Mouse (Mus musculus) kidney, postnatal 0 days (tissue): ENCODE measurements at regions not wholly inside any gene's neighbourhood (a gene's known extent, or its start where the extent isn't known, plus 50 kb on each side); places are given as distances from the start of the nearest gene placed in this dataset.
"Not testable (repeated sequence)": the region's sequence is repeated elsewhere in the genome, so short reads cannot be mapped to it uniquely, and the experiment has no call there.

Source experiments
- ATAC-seq: fragments of 200-750 bp; cut with Nextera tagmentation; replicated peaks from 2 replicates; pipeline ENCODE4 v1.8.0; 2017; ENCODE audit warnings: low read depth, moderate number of reproducible peaks, moderate TSS enrichment, moderate library complexity; ENCODE audit not compliant: low FRiP score
- DNase-seq: peaks from one replicate; pipeline ENCODE4 v3.0.0-alpha.2; 2016; ENCODE audit warnings: low spot score
- H3K27ac ChIP-seq: fragments of 300-500 bp; sonication (generic); 2 replicates; pipeline ENCODE4 v1.5.1; 2014; ENCODE audit warnings: mild to moderate bottlenecking
- H3K27me3 ChIP-seq: fragments of 300-500 bp; sonication (generic); 2 replicates; pipeline ENCODE4 v1.6.1; 2014; ENCODE audit warnings: low read length, mixed read lengths; ENCODE audit not compliant: insufficient read depth
- H3K36me3 ChIP-seq: fragments of 300-500 bp; sonication (generic); 2 replicates; pipeline ENCODE4 v1.6.1; 2014; ENCODE audit warnings: low read length, mixed read lengths; ENCODE audit not compliant: insufficient read depth
- H3K4me1 ChIP-seq: fragments of 300-500 bp; sonication (generic); replicated peaks from 2 replicates; pipeline ENCODE4 v1.6.1; 2014; ENCODE audit warnings: antibody characterized with exemption, low read length, mixed read lengths; ENCODE audit not compliant: insufficient read depth
- H3K4me2 ChIP-seq: fragments of 300-500 bp; sonication (generic); 2 replicates; pipeline ENCODE4 v1.6.1; 2014; ENCODE audit warnings: mild to moderate bottlenecking, low read length, moderate library complexity, mixed read lengths
- H3K4me3 ChIP-seq: fragments of 300-500 bp; sonication (generic); replicated peaks from 2 replicates; pipeline ENCODE4 v1.5.1; 2014; ENCODE audit warnings: low read depth, low read length
- H3K9ac ChIP-seq: fragments of 300-500 bp; sonication (generic); 2 replicates; pipeline ENCODE4 v1.6.1; 2014; ENCODE audit warnings: low read depth, low read length
- H3K9me3 ChIP-seq: fragments of 300-500 bp; sonication (generic); replicated peaks from 2 replicates; pipeline ENCODE4 v1.6.1; 2016; ENCODE audit warnings: low read length, inconsistent platforms, mixed read lengths
- CTCF ChIP-seq: IDR thresholded peaks from 2 replicates; pipeline ENCODE4 v1.5.1; 2016; ENCODE audit warnings: antibody characterized with exemption, low read depth, mild to moderate bottlenecking, moderate library complexity
- WGBS: fragments of 180-500 bp; shearing (Covaris S2); extraction: QIAGEN DNeasy Blood & Tissue Kit; methylation state at CpG from one replicate; pipeline ENCODE4 v1.1.7; 2014; 5-methylcytosine and 5-hydroxymethylcytosine counted together

- not testable (repeated sequence) for ATAC-seq, H3K9ac ChIP-seq, H3K4me1 ChIP-seq, H3K9me3 ChIP-seq, H3K36me3 ChIP-seq, H3K27me3 ChIP-seq, H3K4me2 ChIP-seq, H3K27ac ChIP-seq, H3K4me3 ChIP-seq, DNase-seq
- TF ChIP-seq CTCF: peak; percentile 57; the same call in 1 of the 2 replicates
- WGBS: 56% methylated on average over 8 of the region's 8 CpGs
Observed at GRCm38 (mm10) chr12:114047991-114048390, 504.3 kb downstream of the Adam6a start.

- DNase-seq: no peak
- Histone ChIP-seq H3K27ac (no peak overlapping the region), H3K36me3 (no peaks in the 10 kb centered on the region), H3K4me2 (no peak overlapping the region), H3K27me3 (no peaks in the 10 kb centered on the region), H3K9me3 (no peaks in the 10 kb centered on the region), H3K4me1 (no peaks in the 10 kb centered on the region), H3K4me3 (no peak overlapping the region), H3K9ac (no peak overlapping the region)
- ATAC-seq: no peak
- no peak for TF ChIP-seq CTCF
- WGBS: 88% methylated on average over 2 of the region's 2 CpGs
Observed at GRCm38 (mm10) chr12:114053341-114053740, 509.6 kb downstream of the Adam6a start.

- ATAC-seq (no peak), DNase-seq (no peak)
- H3K9me3 ChIP-seq: no peaks in the 10 kb centered on the region
- TF ChIP-seq CTCF: no peak
- H3K9ac ChIP-seq: no peak overlapping the region
- 58% methylated on average over 3 of the region's 3 CpGs for WGBS
- no peak overlapping the region for H3K27ac ChIP-seq
- H3K36me3 ChIP-seq: no peaks in the 10 kb centered on the region
- H3K27me3 ChIP-seq: no peaks in the 10 kb centered on the region
- no peak overlapping the region for H3K4me2 ChIP-seq
- H3K4me1 ChIP-seq: no peaks in the 10 kb centered on the region
- no peak overlapping the region for H3K4me3 ChIP-seq
Observed at GRCm38 (mm10) chr12:114059615-114060014, 515.9 kb downstream of the Adam6a start.

- no peaks in the 10 kb centered on the region for H3K4me1 ChIP-seq
- no peak overlapping the region for H3K9ac ChIP-seq
- H3K27me3 ChIP-seq: no peaks in the 10 kb centered on the region
- H3K27ac ChIP-seq: no peak overlapping the region
- H3K4me2 ChIP-seq: no peak overlapping the region
- DNase-seq: no peak
- no peak overlapping the region for H3K4me3 ChIP-seq
- ATAC-seq: no peak
- H3K9me3 ChIP-seq: 0 out of 2 replicates have a peak, but pooled peaks cover 2% of the 10 kb centered on the region
- TF ChIP-seq CTCF: no peak
- no peaks in the 10 kb centered on the region for H3K36me3 ChIP-seq
Observed at GRCm38 (mm10) chr12:114067166-114067565, 523.5 kb downstream of the Adam6a start.

- not testable (repeated sequence) for H3K9me3 ChIP-seq, H3K9ac ChIP-seq, ATAC-seq, H3K4me1 ChIP-seq, DNase-seq, H3K36me3 ChIP-seq, H3K27me3 ChIP-seq, H3K4me3 ChIP-seq, H3K27ac ChIP-seq, H3K4me2 ChIP-seq
- 77% methylated on average over 4 of the region's 4 CpGs for WGBS
Observed at GRCm38 (mm10) chr12:114108731-114109130, 565.0 kb downstream of the Adam6a start.

GRCm38 (mm10) chr12:114134897-114135296 is 591.2 kb downstream of the Adam6a start:
- no peak overlapping the region for H3K4me2 ChIP-seq
- no peak overlapping the region for H3K9ac ChIP-seq
- no peak overlapping the region for H3K4me3 ChIP-seq
- no peak overlapping the region for H3K27ac ChIP-seq
- no peaks in the 10 kb centered on the region; the same call in 1 of the 2 replicates for H3K9me3 ChIP-seq
- WGBS: 47% methylated on average over 1 of the region's 1 CpGs
- no peak for TF ChIP-seq CTCF
- no peaks in the 10 kb centered on the region for H3K27me3 ChIP-seq
- DNase-seq (no peak), ATAC-seq (no peak)
- H3K4me1 ChIP-seq: no peaks in the 10 kb centered on the region
- H3K36me3 ChIP-seq: no peaks in the 10 kb centered on the region

GRCm38 (mm10) chr12:114148779-114149178 is 605.1 kb downstream of the Adam6a start:
- H3K4me3 ChIP-seq: no peak overlapping the region
- no peak for DNase-seq
- H3K4me1 ChIP-seq: no peaks in the 10 kb centered on the region
- no peak overlapping the region for H3K4me2 ChIP-seq
- H3K9me3 ChIP-seq: no peaks in the 10 kb centered on the region; the same call in 1 of the 2 replicates
- no peak overlapping the region for H3K27ac ChIP-seq
- no peak for ATAC-seq
- H3K36me3 ChIP-seq: no peaks in the 10 kb centered on the region
- TF ChIP-seq CTCF: no peak
- WGBS: 90% methylated on average over 4 of the region's 4 CpGs
- H3K9ac ChIP-seq: no peak overlapping the region
- H3K27me3 ChIP-seq: no peaks in the 10 kb centered on the region
